Mouse (Mus musculus) limb, embryonic 14.5 days (tissue): ENCODE measurements around the gene E2f7. TPM values are rescaled to one million over a fixed set of nuclear protein-coding genes. Genes with fewer than 3 reads are reported as not detected.

Source experiments
- ATAC-seq: fragments of 200-750 bp; cut with Nextera tagmentation; 2 replicates; pipeline ENCODE4 v1.8.0; 2017; ENCODE audit warnings: low read depth, moderate number of reproducible peaks, moderate TSS enrichment; ENCODE audit not compliant: low FRiP score
- DNase-seq: peaks from one replicate; pipeline ENCODE4 v3.0.0-alpha.2; 2015; ENCODE audit warnings: low spot score
- H3K27ac ChIP-seq: fragments of 300-500 bp; sonication (generic); replicated peaks from 2 replicates; pipeline ENCODE4 v1.5.1; 2014; ENCODE audit warnings: low read depth, mild to moderate bottlenecking, low read length, moderate library complexity, mixed read lengths
- H3K27me3 ChIP-seq: fragments of 300-500 bp; sonication (generic); 2 replicates; pipeline ENCODE4 v1.6.1; 2014; ENCODE audit warnings: low read length, mixed read lengths; ENCODE audit not compliant: control insufficient read depth, insufficient read depth
- H3K36me3 ChIP-seq: fragments of 300-500 bp; sonication (generic); 2 replicates; pipeline ENCODE4 v1.6.1; 2014; ENCODE audit warnings: mild to moderate bottlenecking, low read length, moderate library complexity, mixed read lengths; ENCODE audit not compliant: control insufficient read depth, insufficient read depth
- H3K4me1 ChIP-seq: fragments of 300-500 bp; sonication (generic); 2 replicates; pipeline ENCODE4 v1.6.1; 2014; ENCODE audit warnings: antibody characterized with exemption, low read length, mixed read lengths; ENCODE audit not compliant: control insufficient read depth, insufficient read depth
- H3K4me2 ChIP-seq: fragments of 300-500 bp; sonication (generic); replicated peaks from 2 replicates; pipeline ENCODE4 v1.6.1; 2014; ENCODE audit warnings: low read depth, mild to moderate bottlenecking, low read length, moderate library complexity; ENCODE audit not compliant: severe bottlenecking
- H3K4me3 ChIP-seq: fragments of 300-500 bp; sonication (generic); replicated peaks from 2 replicates; pipeline ENCODE4 v1.5.1; 2014; ENCODE audit warnings: low read length
- H3K9ac ChIP-seq: fragments of 300-500 bp; sonication (generic); 2 replicates; pipeline ENCODE4 v1.6.1; 2014; ENCODE audit warnings: mild to moderate bottlenecking, low read depth, low read length, moderate library complexity; ENCODE audit not compliant: severe bottlenecking
- H3K9me3 ChIP-seq: fragments of 300-500 bp; sonication (generic); 2 replicates; pipeline ENCODE4 v1.6.1; 2016; ENCODE audit warnings: low read length; ENCODE audit not compliant: control insufficient read depth
- POLR2A ChIP-seq: fragments of 200-500 bp; IDR thresholded peaks from 2 replicates; pipeline ENCODE4 v1.8.0; 2012; ENCODE audit warnings: inconsistent platforms, mild to moderate bottlenecking, moderate library complexity, borderline replicate concordance; ENCODE audit not compliant: insufficient read depth, insufficient read length; ENCODE audit errors: extremely low read depth
- WGBS: fragments of 180-500 bp; shearing (Covaris S2); extraction: QIAGEN DNeasy Blood & Tissue Kit; methylation state at CpG from one replicate; pipeline ENCODE4 v1.1.7; 2014; 5-methylcytosine and 5-hydroxymethylcytosine counted together
- polyA plus RNA-seq, 2 experiments: library from polyadenylated mRNA; depleted of rRNA in 1 of 2; stranded (reverse) in 1 of 2; unstranded in 1 of 2; fragments of >200 nt; fragmentation: Nextera tagmentation in 1 of 2; extraction: Ambion mirVana in 1 of 2; gene quantifications; 2 replicates each; pipeline versions ENCODE4 v1.2.1 to v1.2.3; 2012 to 2014

Gene E2f7
- polyA plus RNA-seq, 2 experiments, result 8.4 to 17.2 TPM

GRCm38 (mm10) chr10:110781772-110782171 lies 36.5 kb downstream of the E2f7 start:
- no peak for ATAC-seq
- H3K27me3 ChIP-seq, result no peaks in the 10 kb centered on the region
- DNase-seq, result no peak
- H3K9ac ChIP-seq, result no peak overlapping the region
- H3K4me2 ChIP-seq, result no peak overlapping the region
- TF ChIP-seq POLR2A, result no peak
- peaks cover 66% of the 10 kb centered on the region for H3K36me3 ChIP-seq
- 93% methylated on average over 14 of the region's 14 CpGs for WGBS
- H3K4me1 ChIP-seq, result no peaks in the 10 kb centered on the region
- H3K27ac ChIP-seq, result no peak overlapping the region
- no peak overlapping the region for H3K4me3 ChIP-seq
- H3K9me3 ChIP-seq, result no peaks in the 10 kb centered on the region

- H3K36me3 ChIP-seq, result peaks cover 66% of the 10 kb centered on the region
Observed at GRCm38 (mm10) chr10:110782655-110783054, 37.4 kb downstream of the E2f7 start.

GRCm38 (mm10) chr10:110788049-110788752 lies 43.0 kb downstream of the E2f7 start:
- Histone ChIP-seq H3K9ac (no peak overlapping the region), H3K4me1 (0 out of 2 replicates have a peak, but pooled peaks cover 2% of the 10 kb centered on the region), H3K27me3 (no peaks in the 10 kb centered on the region), H3K4me3 (no peak overlapping the region), H3K36me3 (peaks cover 20% of the 10 kb centered on the region), H3K9me3 (no peaks in the 10 kb centered on the region), H3K4me2 (no peak overlapping the region), H3K27ac (no peak overlapping the region)
- WGBS, result 46% methylated on average over 12 of the region's 12 CpGs
- DNase-seq (no peak), ATAC-seq (no peak; the same call in 1 of the 2 replicates)
- TF ChIP-seq POLR2A, result no peak

More at GRCm38 (mm10) chr10:110782655-110783054, 37.4 kb downstream of the E2f7 start:
- Histone ChIP-seq H3K4me2 (no peak overlapping the region), H3K27ac (no peak overlapping the region), H3K4me1 (no peaks in the 10 kb centered on the region), H3K9me3 (no peaks in the 10 kb centered on the region), H3K4me3 (no peak overlapping the region), H3K9ac (no peak overlapping the region), H3K27me3 (no peaks in the 10 kb centered on the region)
- no peak for DNase-seq
- WGBS, result 78% methylated on average over 10 of the region's 10 CpGs
- ATAC-seq, result no peak
- no peak for TF ChIP-seq POLR2A

GRCm38 (mm10) chr10:110789683-110790082 lies 44.4 kb downstream of the E2f7 start:
- Histone ChIP-seq H3K9ac (no peak overlapping the region), H3K27me3 (no peaks in the 10 kb centered on the region), H3K4me3 (no peak overlapping the region), H3K36me3 (peaks cover 9% of the 10 kb centered on the region), H3K9me3 (no peaks in the 10 kb centered on the region), H3K27ac (no peak overlapping the region), H3K4me2 (no peak overlapping the region), H3K4me1 (0 out of 2 replicates have a peak, but pooled peaks cover 2% of the 10 kb centered on the region)
- DNase-seq (no peak), ATAC-seq (no peak)
- 86% methylated on average over 8 of the region's 8 CpGs for WGBS
- TF ChIP-seq POLR2A, result no peak

- Histone ChIP-seq H3K4me2 (no peak overlapping the region), H3K4me3 (no peak overlapping the region), H3K27me3 (no peaks in the 10 kb centered on the region), H3K4me1 (peaks cover 9% of the 10 kb centered on the region; the same call in 1 of the 2 replicates), H3K9ac (no peak overlapping the region), H3K9me3 (no peaks in the 10 kb centered on the region), H3K36me3 (no peaks in the 10 kb centered on the region), H3K27ac (no peak overlapping the region)
- ATAC-seq (no peak), DNase-seq (no peak)
- no peak for TF ChIP-seq POLR2A
- 74% methylated on average over 8 of the region's 8 CpGs for WGBS
Observed at GRCm38 (mm10) chr10:110793150-110793787, 48.0 kb downstream of the E2f7 start.
